ENCODE assay signal across 9 mouse cellular contexts in the genomic region with DNA sequence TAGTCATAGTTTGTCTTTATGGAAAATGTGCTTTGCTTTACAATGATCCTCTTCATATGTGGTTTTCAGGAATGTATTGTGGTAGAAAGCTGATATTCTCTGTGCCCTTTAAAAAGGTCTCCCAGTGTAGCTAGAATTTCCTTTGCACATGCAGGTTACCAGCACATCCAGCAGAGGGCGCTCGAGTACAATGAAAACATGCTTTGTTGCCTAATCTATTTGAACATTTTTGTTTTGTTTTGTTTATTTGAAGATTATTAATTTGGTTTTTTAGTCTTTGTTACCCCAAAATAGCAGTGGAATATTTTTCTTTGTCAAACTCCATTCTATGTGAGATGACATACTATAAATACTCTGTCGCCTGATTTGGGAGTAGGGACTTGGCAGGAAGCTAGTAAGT. TPM values are rescaled to one million over a fixed set of nuclear protein-coding genes. Genes with fewer than 3 reads are reported as not detected.
DNase-seq lines count a peak whose midpoint lies in the region; ATAC-seq lines count a peak whose summit lies in the region.
"Had no signal": no experiment of that assay in that cellular context is flagged by ENCODE, and none has a peak within 500 bp of the region (broad histone marks: within the 10 kb centered on the region; RNA-seq: fewer than 3 reads in every experiment).

No protein-coding gene starts in this region.

- H3K27ac ChIP-seq in liver, embryonic 12.5 days, result no peak overlapping the region
- no peak overlapping the region for H3K27ac ChIP-seq in limb, embryonic 10.5 days
- H3K27ac ChIP-seq: stomach, embryonic 15.5 days had no signal

- no peak for ATAC-seq in liver, embryonic 12.5 days
- ATAC-seq in hematopoietic stem cell, adult 5-6 weeks (replicated peaks in 1 of 2; ENCODE audit: insufficient read depth in 1 of 2, low FRiP score in 2 of 2, low TSS enrichment in 1 of 2, low read depth in 1 of 2, poor library complexity in 2 of 2, severe bottlenecking in 2 of 2), result peak; percentile 59 to 60; a peak in 3 of 4 replicates

- no peaks in the 10 kb centered on the region for H3K27me3 ChIP-seq in liver, embryonic 12.5 days (replicated peaks)
- no peaks in the 10 kb centered on the region for H3K27me3 ChIP-seq in limb, embryonic 10.5 days (ENCODE audit: low read depth, poor library complexity, severe bottlenecking)
- H3K27me3 ChIP-seq: stomach, embryonic 15.5 days had no signal

- peak; percentile 70 for DNase-seq in liver
- peak; percentile 61 for DNase-seq in ZHBTc4 (ENCODE audit: low read depth, low spot score)
- peak; percentile 79 to 81 for DNase-seq in cerebellum, postnatal 4 days (ENCODE audit: low spot score in 2 of 2)
- DNase-seq in limb, embryonic 10.5 days (ENCODE audit: low spot score), result peak; percentile 84
- DNase-seq in retina, postnatal 1 day, result peak; percentile 73
- peak; percentile 36 to 74 for DNase-seq in urinary bladder, postnatal 4 days (ENCODE audit: low spot score in 2 of 2)

- H3K9me3 ChIP-seq in liver, embryonic 12.5 days (replicated peaks), result no peaks in the 10 kb centered on the region
- H3K9me3 ChIP-seq in limb, embryonic 10.5 days (replicated peaks), result no peaks in the 10 kb centered on the region
- H3K9me3 ChIP-seq: stomach, embryonic 15.5 days had no signal

- peaks cover 4% of the 10 kb centered on the region; the same call in 1 of the 2 replicates for H3K36me3 ChIP-seq in liver, embryonic 12.5 days
- peaks cover 17% of the 10 kb centered on the region for H3K36me3 ChIP-seq in limb, embryonic 10.5 days

- no peak overlapping the region for H3K4me3 ChIP-seq in liver, embryonic 12.5 days
- H3K4me3 ChIP-seq in limb, embryonic 10.5 days, result no peak overlapping the region
- H3K4me3 ChIP-seq: stomach, embryonic 15.5 days had no signal

- no peaks in the 10 kb centered on the region for H3K4me1 ChIP-seq in liver, embryonic 12.5 days
- 0 out of 2 replicates have a peak, but pooled peaks cover under 1% of the 10 kb centered on the region for H3K4me1 ChIP-seq in limb, embryonic 10.5 days
- H3K4me1 ChIP-seq: stomach, embryonic 15.5 days had no signal

- no peak overlapping the region for H3K4me2 ChIP-seq in liver, embryonic 12.5 days
- H3K4me2 ChIP-seq: stomach, embryonic 15.5 days had no signal

- H3K9ac ChIP-seq in liver, embryonic 12.5 days, result no peak overlapping the region
- H3K9ac ChIP-seq: stomach, embryonic 15.5 days had no signal

- 26% methylated on average over 3 of the region's 3 CpGs for WGBS in liver, embryonic 12.5 days (ENCODE audit: insufficient replicate concordance)
- WGBS in limb, embryonic 10.5 days, result 30% methylated on average over 3 of the region's 3 CpGs

RNA-seq across cellular contexts. Expression of a gene that starts 24.8 kb away (rescaled TPM):
- 2.7 and 2.8 TPM in 2 replicates for polyA plus RNA-seq in liver, embryonic 12.5 days (2016; fragmentation: Nextera tagmentation; extraction: Ambion mirVana)
- total RNA-seq in hematopoietic stem cell, adult 5-6 weeks (2017), result 3.0 and 5.0 TPM in 2 replicates
- polyA plus RNA-seq in limb, embryonic 10.5 days (2016; fragmentation: Nextera tagmentation; extraction: Ambion mirVana), result 7.8 and 12.3 TPM in 2 replicates
